Mouse (Mus musculus): ENCODE results near the gene Mettl9.

Mettl9 gene

GRCm38 (mm10) chr7:121098614-121099389, 64.6 kb downstream of the Mettl9 start:
- no peak for DNase-seq (ENCODE audit: low read depth, low spot score)

GRCm38 (mm10) chr7:121107851-121108250, 73.6 kb downstream of the Mettl9 start:
- DNase-seq (ENCODE audit: low read depth, low spot score): no peak

GRCm38 (mm10) chr7:121111321-121111720, 77.1 kb downstream of the Mettl9 start:
- no peak for DNase-seq (ENCODE audit: low read depth, low spot score)

DNA sequence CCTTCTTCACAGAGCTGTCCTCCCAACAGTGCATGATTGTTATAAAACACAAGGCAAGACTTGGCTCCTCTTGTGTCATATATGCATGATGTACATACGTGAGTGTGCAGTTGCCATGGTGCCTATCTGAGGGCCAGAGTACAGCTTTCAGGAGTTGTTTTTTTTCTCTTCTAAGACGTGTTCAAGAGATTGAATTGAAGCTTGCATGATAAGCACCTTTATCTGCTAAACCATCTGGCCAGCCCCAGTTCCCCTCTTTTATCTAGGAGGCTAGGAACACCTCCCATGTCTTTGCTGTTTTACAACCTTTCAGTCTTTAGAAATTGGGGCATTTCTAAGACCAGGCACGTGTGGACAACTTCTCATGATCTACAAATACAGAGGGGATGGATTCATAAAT, 77.5 kb downstream of the Mettl9 start:
- DNase-seq (ENCODE audit: low read depth, low spot score): no peak

- DNase-seq (ENCODE audit: low read depth, low spot score): peak; percentile 77
Measured at GRCm38 (mm10) chr7:121120143-121120818, 86.0 kb downstream of the Mettl9 start.
